Mouse (Mus musculus) embryonic facial prominence, embryonic 11.5 days (tissue): ENCODE measurements around the gene Wdr78. TPM values are rescaled to one million over a fixed set of nuclear protein-coding genes. Genes with fewer than 3 reads are reported as not detected.

Experiments
- ATAC-seq: fragments of 200-750 bp; cut with Nextera tagmentation; replicated peaks from 2 replicates; pipeline ENCODE4 v1.8.0; 2017; ENCODE audit warnings: low read depth; ENCODE audit not compliant: insufficient number of reproducible peaks, low FRiP score, low TSS enrichment
- DNase-seq: peaks from one replicate; pipeline ENCODE4 v3.0.0-alpha.2; 2015; ENCODE audit warnings: low spot score
- H3K27ac ChIP-seq: fragments of 300-500 bp; sonication (generic); replicated peaks from 2 replicates; pipeline ENCODE4 v1.5.1; 2014; ENCODE audit warnings: mild to moderate bottlenecking, low read depth, low read length, control low read depth
- H3K27me3 ChIP-seq: fragments of 300-500 bp; sonication (generic); 2 replicates; pipeline ENCODE4 v1.6.1; 2014; ENCODE audit warnings: mild to moderate bottlenecking, low read length, moderate library complexity, mixed read lengths; ENCODE audit not compliant: control insufficient read depth, insufficient read depth
- H3K36me3 ChIP-seq: fragments of 300-500 bp; sonication (generic); replicated peaks from 2 replicates; pipeline ENCODE4 v1.6.1; 2014; ENCODE audit warnings: low read depth, mild to moderate bottlenecking, low read length, moderate library complexity, mixed read lengths; ENCODE audit not compliant: control insufficient read depth, insufficient read depth
- H3K4me1 ChIP-seq: fragments of 300-500 bp; sonication (generic); 2 replicates; pipeline ENCODE4 v1.6.1; 2014; ENCODE audit warnings: low read length, mixed read lengths; ENCODE audit not compliant: control insufficient read depth, insufficient read depth
- H3K4me2 ChIP-seq: fragments of 300-500 bp; sonication (generic); 2 replicates; pipeline ENCODE4 v1.6.1; 2014; ENCODE audit warnings: low read depth, mild to moderate bottlenecking, control low read depth, low read length, moderate library complexity
- H3K4me3 ChIP-seq: fragments of 300-500 bp; sonication (generic); 2 replicates; pipeline ENCODE4 v1.5.1; 2014; ENCODE audit warnings: low read depth, low read length, control low read depth
- H3K9ac ChIP-seq: fragments of 300-500 bp; sonication (generic); replicated peaks from 2 replicates; pipeline ENCODE4 v1.6.1; 2014; ENCODE audit warnings: mild to moderate bottlenecking, control low read depth, low read length
- H3K9me3 ChIP-seq: fragments of 300-500 bp; sonication (generic); replicated peaks from 2 replicates; pipeline ENCODE4 v1.6.1; 2016; ENCODE audit warnings: mild to moderate bottlenecking, low read length, inconsistent platforms, mixed read lengths; ENCODE audit not compliant: control insufficient read depth
- WGBS: fragments of 180-500 bp; shearing (Covaris S2); extraction: QIAGEN DNeasy Blood & Tissue Kit; methylation state at CpG from one replicate; pipeline ENCODE4 v1.1.7; 2014; 5-methylcytosine and 5-hydroxymethylcytosine counted together
- polyA plus RNA-seq: library from polyadenylated mRNA; unstranded; fragments of >200 nt; fragmentation: Nextera tagmentation; extraction: Ambion mirVana; gene quantifications from 2 replicates; pipeline ENCODE4 v1.2.1, GENCODE M21; 2014

Wdr78 gene
- polyA plus RNA-seq, 1 experiment from 2014 or later, result 4.5 TPM

GRCm38 (mm10) chr4:103010734-103011133, 103.6 kb downstream of the Wdr78 start:
- Histone ChIP-seq H3K9ac (no peak overlapping the region), H3K27ac (no peak overlapping the region), H3K9me3 (no peaks in the 10 kb centered on the region), H3K36me3 (no peaks in the 10 kb centered on the region), H3K4me1 (0 out of 2 replicates have a peak, but pooled peaks cover 3% of the 10 kb centered on the region), H3K4me3 (no peak overlapping the region), H3K4me2 (no peak overlapping the region), H3K27me3 (no peaks in the 10 kb centered on the region)
- DNase-seq, result no peak
- ATAC-seq, result no peak
- WGBS, result 90% methylated on average over 4 of the region's 4 CpGs

- 0 out of 2 replicates have a peak, but pooled peaks have one; percentile 49 for ATAC-seq
- Histone ChIP-seq H3K9me3 (no peaks in the 10 kb centered on the region), H3K36me3 (no peaks in the 10 kb centered on the region), H3K27ac (0 out of 2 replicates have a peak overlapping the region, but pooled peaks have one; percentile 21), H3K4me1 (0 out of 2 replicates have a peak, but pooled peaks cover 2% of the 10 kb centered on the region), H3K27me3 (no peaks in the 10 kb centered on the region), H3K4me3 (no peak overlapping the region), H3K4me2 (no peak overlapping the region), H3K9ac (no peak overlapping the region)
- DNase-seq, result peak; percentile 70
- 32% methylated on average over 4 of the region's 4 CpGs for WGBS
These were observed 107.4 kb downstream of the Wdr78 start for GRCm38 (mm10) chr4:103006943-103007418.

- ATAC-seq (no peak), DNase-seq (no peak)
- H3K36me3 ChIP-seq, result no peaks in the 10 kb centered on the region
- no peaks in the 10 kb centered on the region for H3K9me3 ChIP-seq
- peak overlapping the region; percentile 83 for H3K27ac ChIP-seq
- H3K4me3 ChIP-seq, result no peak overlapping the region
- H3K4me2 ChIP-seq, result no peak overlapping the region
- WGBS, result 61% methylated on average over 5 of the region's 5 CpGs
- H3K27me3 ChIP-seq, result no peaks in the 10 kb centered on the region
- no peak overlapping the region for H3K9ac ChIP-seq
- H3K4me1 ChIP-seq, result no peaks in the 10 kb centered on the region
These were observed 108.1 kb downstream of the Wdr78 start for GRCm38 (mm10) chr4:103006266-103006665.

GRCm38 (mm10) chr4:103005190-103005945, 109.0 kb downstream of the Wdr78 start:
- Histone ChIP-seq H3K36me3 (no peaks in the 10 kb centered on the region), H3K4me3 (no peak overlapping the region), H3K4me1 (no peaks in the 10 kb centered on the region), H3K9ac (no peak overlapping the region; the same call in 1 of the 2 replicates), H3K9me3 (no peaks in the 10 kb centered on the region), H3K4me2 (no peak overlapping the region), H3K27ac (peak overlapping the region; percentile 83), H3K27me3 (no peaks in the 10 kb centered on the region)
- DNase-seq (peak; percentile 88), ATAC-seq (no peak; the same call in 1 of the 2 replicates)
- WGBS, result 26% methylated on average over 15 of the region's 15 CpGs

- no peaks in the 10 kb centered on the region for H3K9me3 ChIP-seq
- no peak overlapping the region for H3K27ac ChIP-seq
- no peak overlapping the region for H3K4me3 ChIP-seq
- ATAC-seq (no peak), DNase-seq (no peak)
- no peak overlapping the region for H3K9ac ChIP-seq
- 71% methylated on average over 4 of the region's 4 CpGs for WGBS
- no peaks in the 10 kb centered on the region for H3K4me1 ChIP-seq
- H3K4me2 ChIP-seq, result no peak overlapping the region
- no peaks in the 10 kb centered on the region for H3K27me3 ChIP-seq
- H3K36me3 ChIP-seq, result no peaks in the 10 kb centered on the region
These were observed 109.7 kb downstream of the Wdr78 start for GRCm38 (mm10) chr4:103004681-103005080.

- H3K9ac ChIP-seq, result no peak overlapping the region
- 43% methylated on average over 3 of the region's 3 CpGs for WGBS
- no peaks in the 10 kb centered on the region for H3K27me3 ChIP-seq
- peak; percentile 70 for DNase-seq
- no peaks in the 10 kb centered on the region for H3K4me1 ChIP-seq
- H3K27ac ChIP-seq, result no peak overlapping the region
- H3K36me3 ChIP-seq, result no peaks in the 10 kb centered on the region
- no peaks in the 10 kb centered on the region for H3K9me3 ChIP-seq
- ATAC-seq, result peak; percentile 51; the same call in 1 of the 2 replicates
- H3K4me3 ChIP-seq, result no peak overlapping the region
- no peak overlapping the region for H3K4me2 ChIP-seq
These were observed 122.7 kb downstream of the Wdr78 start for GRCm38 (mm10) chr4:102991685-102992084.

GRCm38 (mm10) chr4:102990595-102991340, 123.6 kb downstream of the Wdr78 start:
- H3K4me2 ChIP-seq, result no peak overlapping the region
- ATAC-seq, result no peak

GRCm38 (mm10) chr4:102990016-102990415, 124.3 kb downstream of the Wdr78 start:
- Histone ChIP-seq H3K4me1 (no peaks in the 10 kb centered on the region), H3K36me3 (no peaks in the 10 kb centered on the region), H3K4me2 (no peak overlapping the region), H3K4me3 (no peak overlapping the region), H3K9me3 (no peaks in the 10 kb centered on the region), H3K27me3 (no peaks in the 10 kb centered on the region), H3K27ac (no peak overlapping the region), H3K9ac (no peak overlapping the region)
- WGBS, result 78% methylated on average over 4 of the region's 4 CpGs
- ATAC-seq (no peak), DNase-seq (no peak)

More at GRCm38 (mm10) chr4:102990595-102991340, 123.6 kb downstream of the Wdr78 start:
- H3K27ac ChIP-seq, result no peak overlapping the region
- H3K4me1 ChIP-seq, result no peaks in the 10 kb centered on the region
- WGBS, result 72% methylated on average over 11 of the region's 11 CpGs
- H3K9me3 ChIP-seq, result no peaks in the 10 kb centered on the region
- no peak for DNase-seq
- H3K27me3 ChIP-seq, result no peaks in the 10 kb centered on the region
- no peaks in the 10 kb centered on the region for H3K36me3 ChIP-seq
- H3K4me3 ChIP-seq, result no peak overlapping the region
- no peak overlapping the region for H3K9ac ChIP-seq
